Mouse (Mus musculus): Measurements from ENCODE around the gene Fen1.
A peak's percentile ranks its signal among the peaks of the same experiment; 100 is the strongest.

Gene Fen1

DNA sequence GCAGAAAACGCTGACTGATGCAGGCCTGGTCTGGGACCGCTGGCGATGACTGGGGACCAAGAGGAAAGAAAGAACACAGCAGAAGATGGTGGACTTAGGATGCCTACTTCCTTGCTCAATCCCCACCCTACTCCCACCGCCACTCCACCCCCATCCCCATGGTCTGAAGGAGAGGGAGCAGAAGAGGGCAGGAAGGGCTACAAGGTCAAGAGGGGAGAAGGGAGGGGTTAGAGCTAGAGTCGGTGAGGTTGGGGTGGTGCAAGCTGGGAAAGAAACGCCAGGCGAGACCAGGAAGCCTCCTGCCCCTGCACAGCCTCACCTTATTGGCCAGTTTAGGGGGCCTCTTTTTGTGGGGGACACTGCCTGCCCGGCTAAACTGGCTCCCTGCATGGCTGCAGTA is 12.1 kb upstream of the Fen1 start:
- no peak for DNase-seq (ENCODE audit: low read depth)

DNA sequence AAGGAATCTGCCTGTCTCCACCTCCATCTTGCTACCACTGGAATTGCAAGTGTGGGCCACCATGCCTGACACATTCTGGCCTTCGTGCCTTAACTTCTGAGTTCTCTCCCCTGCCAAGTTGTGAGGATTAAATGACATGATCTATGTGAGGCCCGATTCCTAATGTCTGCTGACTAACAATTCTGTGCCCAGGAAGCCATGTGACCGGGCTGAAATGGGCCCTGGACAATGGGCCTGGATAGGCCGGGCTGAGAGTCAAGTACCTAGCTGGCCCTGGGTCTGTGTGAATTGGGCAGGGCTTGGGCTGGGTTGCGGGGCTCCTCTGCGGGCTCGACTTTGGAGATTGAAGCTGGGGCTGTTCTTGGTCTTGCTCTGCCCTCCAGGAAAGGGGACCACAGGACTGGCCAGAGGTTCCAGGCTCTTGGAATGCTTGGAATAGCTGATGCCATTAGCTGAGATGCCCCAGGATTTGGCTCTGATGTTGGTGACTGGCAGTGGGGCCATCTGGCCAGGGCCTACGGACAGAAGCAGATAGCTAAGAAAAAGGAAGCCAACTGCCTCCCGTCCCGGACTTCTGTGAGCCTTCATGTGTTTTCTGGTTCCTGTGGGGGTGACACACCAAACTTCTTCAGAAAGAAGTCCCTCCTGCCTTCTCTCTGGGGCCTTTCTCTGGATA is 10.0 kb upstream of the Fen1 start:
- no peak for DNase-seq (ENCODE audit: low read depth)

DNA sequence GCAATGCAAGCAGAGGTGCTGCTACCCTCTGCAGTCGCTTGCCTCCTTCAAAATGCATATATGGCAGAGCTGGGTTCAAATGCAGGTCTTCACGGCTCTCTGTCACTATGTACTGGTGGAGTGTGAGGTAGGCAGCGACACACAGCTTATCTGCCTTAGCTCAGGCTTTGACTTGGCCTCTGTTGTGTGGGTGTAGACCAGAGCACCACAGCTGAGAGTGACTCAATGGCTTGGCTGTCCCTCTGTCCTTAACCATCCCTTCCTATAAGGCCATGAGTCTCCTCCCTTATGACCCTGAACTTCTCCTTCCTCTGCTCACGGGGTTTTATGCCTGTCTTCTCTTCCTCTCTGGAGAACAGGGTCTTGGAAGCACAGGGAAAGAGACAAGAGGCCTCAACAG is 6.9 kb upstream of the Fen1 start:
- no peak for DNase-seq (ENCODE audit: low read depth)

DNA sequence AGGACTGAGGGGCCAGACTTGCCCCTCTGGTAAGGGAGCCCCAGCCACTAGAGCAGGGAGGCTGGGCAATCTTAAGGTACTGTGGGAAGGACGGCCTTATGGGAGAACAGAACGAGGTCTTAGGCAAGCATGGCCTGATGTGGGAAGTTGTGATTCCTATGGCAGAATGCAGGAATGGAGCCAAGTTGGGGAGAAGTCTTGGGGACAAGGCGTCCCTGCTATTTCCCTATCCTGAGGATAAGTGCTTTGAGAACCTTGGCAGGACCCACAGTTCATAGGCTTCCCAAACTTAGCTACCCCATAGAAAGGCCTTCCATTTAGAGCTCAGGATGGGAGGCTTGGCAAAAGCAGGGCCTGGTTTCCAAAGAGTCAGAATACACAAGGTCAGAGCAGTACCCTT is 4.9 kb upstream of the Fen1 start:
- DNase-seq (ENCODE audit: low read depth) = no peak

DNA sequence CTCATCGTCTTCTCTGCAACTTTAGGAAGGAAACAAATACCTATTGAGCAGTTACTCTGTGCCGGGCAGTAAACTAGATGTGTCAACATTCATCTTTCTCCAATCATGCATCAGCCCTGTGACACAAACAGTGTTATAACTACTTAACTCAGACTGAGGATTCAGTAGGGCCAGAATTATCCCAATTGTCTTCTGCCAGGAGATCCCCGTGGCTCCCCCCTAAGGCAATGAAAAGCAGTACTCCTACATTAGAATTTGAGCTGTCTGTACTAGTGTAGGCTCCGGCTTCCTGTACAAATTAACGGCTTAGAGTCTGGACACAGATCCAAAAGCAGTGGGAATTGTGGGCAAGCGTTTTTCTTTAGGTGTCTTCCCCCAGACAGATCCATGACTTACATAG is 1.1 kb upstream of the Fen1 start:
- no peak for DNase-seq (ENCODE audit: low read depth)

DNA sequence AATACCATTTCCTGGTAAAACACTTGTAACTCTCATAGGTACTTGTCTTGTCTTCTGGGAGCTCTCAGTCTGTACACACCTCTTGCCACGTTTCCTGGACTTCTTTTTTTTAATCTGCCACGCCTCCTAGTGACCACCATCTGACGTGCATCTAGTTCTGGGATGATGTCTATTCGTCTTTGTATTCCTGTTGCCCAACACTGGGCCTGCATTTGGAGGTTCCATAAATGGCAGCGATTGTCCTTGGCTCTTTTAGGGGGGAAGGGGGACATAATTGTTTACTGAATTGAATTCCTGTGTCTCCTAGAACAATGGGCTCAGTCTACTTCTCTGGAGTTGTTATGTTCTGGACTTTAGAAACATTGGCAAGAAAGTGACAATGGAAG is 640 bp upstream of the Fen1 start:
- DNase-seq (ENCODE audit: low read depth) = peak; percentile 63

DNA sequence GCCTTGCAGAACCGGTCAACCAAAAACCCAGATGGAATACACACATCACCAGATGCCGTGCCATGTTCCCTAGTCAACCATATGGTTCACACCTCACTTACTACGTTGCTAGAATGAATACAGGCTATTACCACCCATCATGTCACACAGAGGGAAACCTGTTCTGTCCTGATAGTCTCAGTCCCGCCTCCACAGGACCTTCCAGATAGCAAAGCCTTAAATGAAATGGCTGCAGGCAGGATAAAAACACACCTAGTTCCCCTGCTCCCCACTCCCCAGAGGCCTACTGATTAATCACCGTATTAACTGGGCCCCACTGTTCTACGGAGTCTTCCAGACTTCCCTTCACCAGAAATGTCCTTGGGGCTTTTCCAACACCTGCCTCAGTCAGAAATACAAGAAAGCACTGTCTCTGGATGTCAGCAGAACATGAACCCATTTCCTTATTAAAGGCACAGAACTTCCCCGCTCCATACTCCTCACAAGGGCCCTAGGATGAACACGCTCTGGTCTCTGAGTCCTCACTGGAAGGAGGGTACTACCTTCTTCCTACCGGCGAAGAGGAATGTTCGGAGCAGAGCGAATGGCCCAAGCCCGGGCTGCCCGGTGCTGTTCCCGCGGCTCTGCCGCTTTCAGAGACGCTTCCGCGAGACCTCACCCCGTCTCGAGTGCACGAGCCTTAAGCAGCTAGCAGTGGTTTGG is 672 bp downstream of the Fen1 start:
- DNase-seq (ENCODE audit: low read depth) = no peak

DNA sequence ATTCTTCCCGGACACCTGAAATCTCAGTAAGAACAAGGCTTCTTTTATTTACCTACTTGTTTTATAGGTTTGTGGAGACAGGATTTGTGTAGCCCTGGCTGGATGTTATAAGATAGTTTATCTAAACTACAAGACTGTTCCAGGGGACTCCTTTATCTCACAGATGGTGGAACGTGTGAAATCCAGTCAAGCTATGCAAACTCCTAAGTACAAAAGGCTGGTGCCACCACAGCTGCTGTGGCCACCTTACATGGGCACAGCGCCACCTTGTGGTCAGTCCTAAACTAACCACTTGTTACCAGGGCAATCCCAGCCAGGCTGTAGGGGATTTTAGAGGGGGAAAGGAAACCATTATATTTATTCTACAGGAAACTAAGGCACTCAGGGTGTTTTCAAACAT is 5.2 kb downstream of the Fen1 start:
- peak; percentile 76 for DNase-seq (ENCODE audit: low read depth)

DNA sequence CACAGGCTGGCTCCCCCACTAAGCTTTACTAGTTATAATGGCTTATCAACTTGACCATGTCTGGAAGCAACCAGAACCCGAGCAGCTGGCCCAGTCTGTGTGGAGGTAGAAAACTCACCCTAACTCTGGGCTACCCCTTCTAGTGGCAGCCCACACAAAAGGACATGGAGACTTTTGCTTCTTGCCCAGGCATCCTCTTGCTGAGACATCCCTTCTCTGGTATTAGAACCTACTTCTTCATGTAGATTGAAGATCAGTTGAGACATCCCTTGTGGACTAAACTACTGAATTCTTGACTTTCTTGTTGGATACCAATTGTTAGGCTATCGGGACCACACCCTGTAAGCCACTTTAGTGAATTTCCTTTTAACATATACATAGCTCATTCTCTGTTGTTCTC is 5.7 kb downstream of the Fen1 start:
- no peak for DNase-seq (ENCODE audit: low read depth)

DNA sequence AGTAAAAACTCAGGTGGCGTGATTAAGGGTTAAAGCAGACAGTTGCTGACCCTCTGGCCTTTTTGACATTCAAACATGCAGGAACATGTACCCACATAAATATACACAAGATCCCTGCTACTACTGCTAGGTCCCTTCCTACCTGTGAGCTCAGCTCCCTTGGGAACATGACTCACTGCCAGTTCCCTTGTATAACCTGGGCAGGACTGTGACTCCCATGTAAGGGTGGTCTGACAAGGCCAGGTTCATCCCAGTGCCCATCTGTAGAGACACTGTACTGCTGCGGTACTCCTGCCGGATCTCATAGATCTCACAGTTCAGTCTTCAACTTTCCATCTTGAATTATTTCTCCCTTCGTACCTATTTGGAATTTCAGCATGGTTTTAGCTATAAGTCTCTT is 6.8 kb downstream of the Fen1 start:
- no peak for DNase-seq (ENCODE audit: low read depth)

DNA sequence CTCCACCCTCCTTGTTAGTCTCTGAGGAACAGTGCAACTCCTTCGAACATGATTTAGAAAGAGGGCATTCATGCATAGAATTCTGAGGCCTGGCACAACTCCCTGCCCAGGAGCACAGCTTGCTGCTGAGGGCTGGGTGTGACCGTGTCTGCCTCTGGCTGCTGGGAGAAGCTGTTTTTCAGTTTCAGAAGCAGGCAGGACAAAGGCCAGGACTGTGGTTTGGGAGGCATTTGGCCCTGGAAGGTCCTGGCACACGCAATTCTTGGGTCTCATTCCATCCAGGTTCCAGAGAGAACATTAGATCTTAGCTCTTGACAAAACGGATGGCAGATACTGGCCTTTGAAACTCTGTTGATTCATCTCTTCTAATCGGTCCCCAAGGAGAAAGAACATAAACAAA is 8.7 kb downstream of the Fen1 start:
- DNase-seq (ENCODE audit: low read depth) = no peak

DNA sequence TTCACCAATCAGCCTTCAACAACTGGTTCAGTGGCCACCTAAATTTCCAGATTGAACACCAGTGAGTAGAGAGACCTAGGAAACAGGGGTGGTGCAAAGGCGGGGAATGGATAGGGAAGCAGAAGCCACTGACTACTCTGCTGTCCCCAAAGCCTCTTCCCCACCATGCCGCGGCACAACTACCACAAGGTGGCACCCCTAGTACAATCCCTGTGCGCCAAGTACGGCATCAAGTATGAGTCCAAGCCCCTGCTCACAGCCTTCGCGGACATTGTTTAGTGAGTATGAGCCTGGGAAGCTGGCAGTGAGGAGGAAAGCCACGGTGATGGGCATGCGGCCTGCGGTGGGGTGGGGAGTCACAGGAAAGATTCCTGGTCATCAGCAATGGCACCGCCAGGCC is 9.6 kb downstream of the Fen1 start:
- DNase-seq (ENCODE audit: low read depth) = no peak

DNA sequence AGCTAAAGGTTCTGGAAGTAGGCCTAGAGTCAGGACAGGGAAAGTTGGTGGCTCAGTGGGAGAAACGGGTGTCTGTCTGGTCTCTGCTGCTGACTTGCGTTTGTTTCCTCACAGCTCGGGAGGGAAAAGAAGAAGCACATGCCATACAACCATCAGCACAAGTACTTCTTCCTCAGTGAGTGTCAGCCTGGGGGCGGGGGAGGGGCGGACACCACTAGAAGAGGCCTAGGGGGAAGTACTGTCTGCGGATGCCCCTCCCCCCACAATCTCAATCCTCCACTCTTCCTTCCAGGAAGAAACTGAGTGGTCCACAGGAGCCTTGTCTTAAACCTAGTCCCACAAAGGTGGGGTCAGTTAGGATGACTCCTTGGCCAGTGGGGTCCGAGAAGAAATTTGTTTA is 12.6 kb downstream of the Fen1 start:
- no peak for DNase-seq (ENCODE audit: low read depth)

DNA sequence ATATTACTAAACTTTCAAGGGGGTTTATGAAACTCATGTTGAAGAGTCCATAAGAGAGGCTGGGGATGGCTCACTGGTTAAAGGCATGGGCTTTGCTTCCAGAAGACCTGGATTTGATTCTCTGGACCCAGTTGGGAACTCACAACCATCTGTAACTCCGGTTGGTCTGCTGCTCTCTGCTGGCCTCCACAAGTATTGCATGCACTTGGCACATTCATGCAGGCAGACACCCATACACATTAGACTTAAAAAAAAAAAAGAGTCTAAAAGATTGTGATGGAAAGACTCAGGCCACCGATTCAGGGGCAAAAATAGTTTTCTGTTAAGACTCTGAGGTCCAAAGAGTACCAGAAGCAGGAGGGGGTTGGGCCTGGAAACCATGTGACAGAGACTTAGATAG is 13.2 kb downstream of the Fen1 start:
- DNase-seq (ENCODE audit: low read depth) = no peak

DNA sequence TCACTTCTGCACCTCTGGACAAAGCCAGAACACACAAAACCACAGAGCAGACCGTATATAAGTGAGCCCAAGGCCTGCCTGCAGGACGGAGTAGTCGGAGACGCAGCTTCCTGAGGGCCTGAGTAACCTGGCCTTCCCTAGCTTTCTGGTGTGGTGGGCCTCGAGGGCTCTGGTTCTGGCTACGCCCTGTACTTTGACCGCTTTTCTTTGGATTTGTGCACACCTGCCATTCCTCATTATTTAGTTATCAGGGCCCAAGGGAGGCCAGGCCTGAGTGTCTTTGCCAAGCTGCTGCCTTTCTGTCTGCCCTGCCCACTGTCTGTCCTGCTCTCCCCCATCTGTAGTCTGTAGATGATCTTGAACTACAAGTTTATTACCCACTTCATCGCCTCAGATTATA is 14.0 kb downstream of the Fen1 start:
- DNase-seq (ENCODE audit: low read depth) = no peak

DNA sequence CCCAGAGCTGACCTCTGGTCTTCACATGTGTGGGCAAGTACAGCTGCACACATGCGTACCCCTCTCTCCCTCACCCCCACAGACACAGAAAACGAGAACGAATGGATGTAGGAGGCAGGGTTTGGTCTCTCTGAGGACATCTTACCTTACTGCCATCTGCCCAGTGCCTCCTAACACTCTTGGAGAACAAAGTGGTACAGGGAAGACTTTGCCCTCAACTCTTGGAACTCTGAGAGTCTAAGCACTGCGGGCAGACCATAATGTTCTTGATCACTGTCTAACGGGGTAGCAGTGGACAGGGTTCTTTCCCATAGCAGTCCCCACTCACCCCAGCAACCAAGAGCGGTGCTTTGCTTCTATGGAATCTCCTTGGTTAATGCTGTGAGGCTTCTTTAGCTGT is 14.9 kb downstream of the Fen1 start:
- no peak for DNase-seq (ENCODE audit: low read depth)

DNA sequence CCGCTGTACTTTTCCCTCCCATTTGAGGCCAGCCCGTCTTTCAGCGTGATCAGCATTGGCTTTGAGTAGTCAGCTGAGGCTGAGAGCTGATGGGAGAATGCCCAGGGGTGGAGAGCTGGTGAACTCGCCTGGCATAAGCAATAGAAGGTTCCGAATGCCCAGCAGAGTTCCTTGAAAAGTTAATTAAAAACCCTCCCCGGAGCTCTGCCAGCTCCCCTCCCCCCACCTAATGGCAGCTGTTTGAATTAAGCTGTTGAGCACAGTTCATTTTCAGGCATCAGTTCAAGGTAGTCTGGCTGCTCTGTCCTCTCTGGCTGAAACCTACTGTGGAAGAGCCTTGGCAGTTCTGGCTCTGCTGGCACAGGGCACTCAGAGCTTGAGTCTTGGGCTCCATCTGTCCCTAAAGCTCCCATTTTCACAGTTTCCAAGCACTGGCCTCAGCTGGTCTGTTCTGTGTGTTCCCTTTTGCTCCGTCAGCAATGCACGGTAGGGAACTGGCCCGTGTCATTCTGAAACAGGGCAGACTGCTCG is 15.6 kb downstream of the Fen1 start:
- no peak for DNase-seq (ENCODE audit: low read depth)

DNA sequence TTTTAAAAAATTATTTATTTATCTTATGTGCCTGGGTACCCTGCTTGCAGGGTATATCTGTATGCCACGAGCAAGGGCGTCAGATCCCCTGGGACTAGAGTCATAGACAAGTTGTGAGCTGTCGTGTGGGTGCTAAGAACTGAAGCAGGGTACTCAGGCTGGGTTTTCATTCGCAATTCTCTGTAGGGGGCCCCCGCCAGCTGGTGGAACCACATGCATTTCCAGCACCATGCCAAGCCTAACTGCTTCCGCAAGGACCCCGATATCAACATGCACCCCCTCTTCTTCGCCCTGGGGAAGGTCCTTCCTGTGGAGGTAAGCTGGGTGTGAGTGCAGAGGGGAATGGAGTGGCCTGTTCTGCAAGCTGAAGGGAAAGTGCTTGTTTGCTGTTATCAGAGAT is 17.4 kb downstream of the Fen1 start:
- DNase-seq (ENCODE audit: low read depth) = no peak

DNA sequence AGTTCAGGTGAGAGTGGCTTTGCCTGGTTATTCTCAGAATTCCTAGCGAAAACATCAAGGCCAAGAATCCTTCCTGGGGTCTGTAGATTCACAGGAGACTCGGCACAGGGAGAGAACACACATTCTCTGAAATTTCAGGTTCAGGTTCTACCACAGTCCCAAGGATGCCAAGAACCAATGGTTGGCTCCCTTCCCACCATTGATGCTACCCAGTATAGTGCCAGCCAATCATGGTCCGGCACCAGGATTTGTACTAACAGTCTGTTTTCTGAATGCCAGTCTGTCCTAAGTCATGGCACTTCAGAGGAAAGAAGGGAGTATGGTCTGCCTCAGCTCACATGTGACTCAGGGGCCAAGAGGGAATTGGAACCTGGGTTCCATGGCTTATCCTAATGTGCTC is 18.1 kb downstream of the Fen1 start:
- DNase-seq (ENCODE audit: low read depth) = no peak

DNA sequence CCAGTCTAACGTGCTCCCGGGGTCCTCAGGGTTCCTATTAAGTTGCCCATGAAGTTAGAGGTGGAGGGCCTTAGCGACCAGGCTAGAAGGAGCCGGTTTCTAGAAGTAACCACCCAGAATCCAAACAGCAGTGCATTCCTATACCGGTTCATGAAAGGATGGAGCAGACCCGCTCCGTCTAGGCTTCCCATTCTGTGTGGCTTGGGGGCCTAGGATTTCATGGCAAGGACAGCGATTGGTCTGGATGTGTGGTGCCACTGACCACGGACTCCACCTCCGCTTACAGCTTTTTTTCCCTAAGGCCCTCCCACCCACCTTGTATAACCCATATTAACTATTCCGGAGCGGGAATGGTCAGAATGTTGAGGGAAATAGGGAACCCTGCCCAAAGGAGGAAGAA is 19.9 kb downstream of the Fen1 start:
- no peak for DNase-seq (ENCODE audit: low read depth)

DNA sequence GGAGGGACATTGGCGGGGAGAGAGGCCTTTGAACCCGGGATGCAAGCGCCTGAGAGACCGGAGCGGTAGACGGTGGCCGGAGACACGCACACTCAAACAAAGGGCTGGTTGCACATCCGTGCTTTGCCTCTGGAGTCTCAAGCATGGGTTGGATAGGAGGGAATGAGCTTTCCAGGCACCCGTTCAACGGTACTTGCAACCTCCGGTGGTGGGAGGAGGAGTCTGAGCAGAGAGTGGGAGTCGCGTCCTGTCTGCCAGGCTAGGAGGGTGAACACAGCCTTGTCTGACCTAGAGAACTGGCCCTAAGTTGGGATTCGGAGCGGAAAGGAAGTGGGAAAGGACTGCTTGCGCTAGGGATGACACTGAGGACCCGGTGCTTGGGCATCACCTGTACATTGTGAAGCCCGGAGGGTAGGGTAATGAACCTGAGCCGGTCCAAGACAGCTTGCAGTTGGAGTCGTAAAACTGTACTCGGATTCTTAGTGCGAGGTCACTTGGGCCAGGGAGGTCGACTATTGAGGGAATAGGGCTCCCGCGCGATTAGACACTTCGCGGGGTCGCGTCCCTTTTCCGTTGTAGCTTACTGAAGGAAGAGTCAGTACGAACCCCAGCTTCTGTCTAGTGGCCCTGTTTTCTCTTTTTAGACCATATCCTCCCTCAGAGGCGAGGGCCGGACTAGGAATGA is 20.5 kb downstream of the Fen1 start:
- no peak for DNase-seq (ENCODE audit: low read depth)

DNA sequence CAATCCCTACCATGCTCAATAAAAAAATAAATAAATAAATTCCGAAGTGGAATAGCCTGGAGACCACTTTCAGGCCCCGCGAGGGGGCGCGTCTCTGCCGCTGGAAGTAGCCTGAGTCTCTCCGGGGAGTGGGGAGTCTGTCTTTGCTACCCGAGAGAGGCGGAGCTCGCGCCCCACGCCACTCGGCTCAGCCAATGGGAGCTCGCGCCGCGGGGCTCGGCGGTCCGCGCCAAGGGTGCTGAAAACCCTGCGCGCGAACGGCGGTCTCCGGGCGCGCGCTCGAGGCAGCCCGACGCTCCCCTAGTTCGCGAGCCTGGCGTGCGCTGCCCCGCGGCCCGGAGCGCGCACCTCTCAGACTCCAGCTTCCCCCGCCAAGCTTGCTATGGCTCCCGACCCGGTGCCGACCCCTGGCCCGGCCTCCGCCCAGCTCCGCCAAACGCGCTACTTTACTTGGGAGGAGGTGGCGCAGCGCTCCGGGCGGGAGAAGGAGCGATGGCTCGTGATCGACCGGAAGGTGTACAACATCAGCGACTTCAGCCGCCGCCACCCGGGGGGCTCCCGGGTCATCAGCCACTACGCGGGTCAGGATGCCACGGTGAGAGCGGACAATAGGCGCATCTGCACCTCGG is 21.2 kb downstream of the Fen1 start, which contains the start of gene Fads1:
TSS of gene Fads1 (plus strand) at position 219 of the 629 bp plus-strand sequence.
- peak; percentile 84 for DNase-seq (ENCODE audit: low read depth)

DNA sequence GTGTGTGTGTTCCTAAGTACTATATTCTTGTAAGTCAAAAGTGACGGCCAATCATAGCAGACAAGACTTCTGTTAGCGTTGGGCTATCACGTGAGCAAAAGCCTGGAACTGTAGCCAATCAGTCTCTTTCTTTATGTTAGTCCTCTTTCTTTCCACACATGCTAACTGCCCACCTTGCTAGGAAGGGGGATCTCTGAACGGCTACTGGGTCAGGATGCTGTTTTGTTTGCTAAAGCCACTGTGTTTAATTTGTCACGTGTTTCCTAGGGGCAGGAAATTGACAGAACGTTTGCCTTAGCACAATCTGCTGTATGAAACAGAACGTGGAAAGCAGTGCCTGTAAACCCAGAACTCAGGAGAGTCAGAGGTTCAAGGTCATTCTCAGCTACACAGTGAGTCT is 21.8 kb downstream of the Fen1 start:
- DNase-seq (ENCODE audit: low read depth) = no peak

Measured in c-Kit-positive CD71-negative TER-119-negative erythroid progenitor cells, embryonic 14.5 days (primary cell).